Mouse (Mus musculus): ENCODE measurements around the gene Fbn1. TPM values are rescaled to one million over a fixed set of nuclear protein-coding genes. Genes with fewer than 3 reads are reported as not detected.

Fbn1 gene
- polyA plus RNA-seq, 1 experiment from 2014 or later, result 2.5 TPM

DNA sequence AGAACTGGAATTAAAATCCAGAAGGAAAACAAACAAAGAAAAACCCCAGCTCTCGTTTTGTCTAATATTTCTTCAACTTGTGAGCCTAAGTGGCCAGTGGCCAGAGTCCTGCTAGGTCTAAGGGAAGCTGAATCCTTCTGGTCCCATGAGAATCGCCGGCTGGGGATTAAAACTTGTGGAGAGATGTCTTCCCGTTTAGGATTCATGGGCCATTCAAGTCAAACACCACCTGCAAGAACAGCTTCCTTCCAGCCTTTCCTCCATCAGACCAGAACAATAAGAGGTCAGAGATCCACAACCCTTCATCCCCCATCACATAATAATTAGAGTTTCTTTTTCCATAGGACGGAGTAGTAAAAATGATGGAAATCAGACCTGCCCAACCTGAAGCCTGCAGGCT, 33.1 kb downstream of the Fbn1 start:
- 74% methylated on average over 5 of the region's 5 CpGs for WGBS
- Histone ChIP-seq H3K4me2 (no peak overlapping the region), H3K36me3 (replicated peaks) (no peaks in the 10 kb centered on the region)

GRCm38 (mm10) chr2:125473228-125473627, 34.6 kb downstream of the Fbn1 start:
- no peak for ATAC-seq (replicated peaks)
- WGBS, result 79% methylated on average over 2 of the region's 2 CpGs

More for the DNA sequence above, 33.1 kb downstream of the Fbn1 start:
- ATAC-seq (replicated peaks), result no peak
- no peak overlapping the region for H3K4me3 ChIP-seq
- no peaks in the 10 kb centered on the region for H3K9me3 ChIP-seq
- no peak overlapping the region for H3K27ac ChIP-seq
- H3K4me1 ChIP-seq, result no peaks in the 10 kb centered on the region
- H3K27me3 ChIP-seq (replicated peaks), result no peaks in the 10 kb centered on the region
- H3K9ac ChIP-seq, result no peak overlapping the region

GRCm38 (mm10) chr2:125471721-125472120, 36.1 kb downstream of the Fbn1 start:
- no peak for ATAC-seq (replicated peaks)
- H3K4me2 ChIP-seq, result no peak overlapping the region
- WGBS, result 86% methylated on average over 4 of the region's 4 CpGs

More at GRCm38 (mm10) chr2:125473228-125473627, 34.6 kb downstream of the Fbn1 start:
- Histone ChIP-seq H3K27me3 (replicated peaks) (no peaks in the 10 kb centered on the region), H3K9ac (no peak overlapping the region), H3K36me3 (replicated peaks) (no peaks in the 10 kb centered on the region), H3K9me3 (no peaks in the 10 kb centered on the region), H3K4me1 (no peaks in the 10 kb centered on the region), H3K4me3 (no peak overlapping the region), H3K27ac (no peak overlapping the region), H3K4me2 (no peak overlapping the region)

GRCm38 (mm10) chr2:125470553-125471295, 37.1 kb downstream of the Fbn1 start:
- Histone ChIP-seq H3K36me3 (replicated peaks) (0 out of 2 replicates have a peak, but pooled peaks cover 3% of the 10 kb centered on the region), H3K4me1 (no peaks in the 10 kb centered on the region), H3K9me3 (no peaks in the 10 kb centered on the region), H3K9ac (no peak overlapping the region), H3K27ac (no peak overlapping the region), H3K4me3 (no peak overlapping the region), H3K27me3 (replicated peaks) (no peaks in the 10 kb centered on the region), H3K4me2 (no peak overlapping the region)
- no peak for ATAC-seq (replicated peaks)
- 72% methylated on average over 8 of the region's 8 CpGs for WGBS

More at GRCm38 (mm10) chr2:125471721-125472120, 36.1 kb downstream of the Fbn1 start:
- no peaks in the 10 kb centered on the region for H3K36me3 ChIP-seq (replicated peaks)
- H3K9me3 ChIP-seq, result no peaks in the 10 kb centered on the region
- no peaks in the 10 kb centered on the region for H3K27me3 ChIP-seq (replicated peaks)
- no peak overlapping the region for H3K4me3 ChIP-seq
- H3K9ac ChIP-seq, result no peak overlapping the region
- H3K27ac ChIP-seq, result no peak overlapping the region
- H3K4me1 ChIP-seq, result no peaks in the 10 kb centered on the region

DNA sequence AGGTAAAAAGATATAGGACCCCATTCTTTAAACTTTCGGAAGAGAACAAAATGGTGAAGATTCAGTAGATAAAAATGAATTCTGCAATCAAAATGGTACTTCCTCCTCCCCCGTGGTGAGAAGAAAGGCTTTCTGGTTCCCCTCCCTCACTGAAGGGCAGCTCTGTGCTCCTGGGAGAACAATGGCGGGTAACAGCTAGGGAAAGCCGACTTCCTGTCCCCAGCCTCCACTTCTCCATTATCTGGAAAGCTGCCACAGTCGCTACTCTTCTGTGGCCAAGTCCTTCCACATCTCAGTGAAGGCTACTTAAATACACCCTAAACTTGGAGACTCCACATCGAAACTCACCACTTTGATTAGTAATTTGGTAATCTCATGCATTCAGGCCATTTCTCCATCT, 43.8 kb downstream of the Fbn1 start:
- Histone ChIP-seq H3K27me3 (replicated peaks) (no peaks in the 10 kb centered on the region), H3K4me1 (no peaks in the 10 kb centered on the region), H3K9ac (no peak overlapping the region), H3K36me3 (replicated peaks) (0 out of 2 replicates have a peak, but pooled peaks cover 3% of the 10 kb centered on the region), H3K4me3 (no peak overlapping the region), H3K4me2 (no peak overlapping the region), H3K9me3 (no peaks in the 10 kb centered on the region), H3K27ac (no peak overlapping the region)
- 86% methylated on average over 6 of the region's 6 CpGs for WGBS
- no peak for ATAC-seq (replicated peaks)

- Histone ChIP-seq H3K27ac (no peak overlapping the region), H3K4me2 (no peak overlapping the region), H3K27me3 (replicated peaks) (no peaks in the 10 kb centered on the region), H3K4me1 (no peaks in the 10 kb centered on the region), H3K4me3 (no peak overlapping the region), H3K36me3 (replicated peaks) (no peaks in the 10 kb centered on the region), H3K9me3 (no peaks in the 10 kb centered on the region), H3K9ac (no peak overlapping the region)
- 87% methylated on average over 3 of the region's 3 CpGs for WGBS
- no peak for ATAC-seq (replicated peaks)
Observed at GRCm38 (mm10) chr2:125459087-125459486, 48.7 kb downstream of the Fbn1 start.

- Histone ChIP-seq H3K4me2 (no peak overlapping the region), H3K27ac (no peak overlapping the region), H3K4me1 (no peaks in the 10 kb centered on the region), H3K27me3 (replicated peaks) (no peaks in the 10 kb centered on the region), H3K4me3 (no peak overlapping the region), H3K9ac (no peak overlapping the region), H3K9me3 (no peaks in the 10 kb centered on the region), H3K36me3 (replicated peaks) (no peaks in the 10 kb centered on the region)
- 84% methylated on average over 15 of the region's 15 CpGs for WGBS
- ATAC-seq (replicated peaks), result no peak
Observed at GRCm38 (mm10) chr2:125456059-125456789, 51.6 kb downstream of the Fbn1 start.

GRCm38 (mm10) chr2:125454781-125455180, 53.0 kb downstream of the Fbn1 start:
- H3K4me3 ChIP-seq, result no peak overlapping the region
- no peak overlapping the region for H3K27ac ChIP-seq

DNA sequence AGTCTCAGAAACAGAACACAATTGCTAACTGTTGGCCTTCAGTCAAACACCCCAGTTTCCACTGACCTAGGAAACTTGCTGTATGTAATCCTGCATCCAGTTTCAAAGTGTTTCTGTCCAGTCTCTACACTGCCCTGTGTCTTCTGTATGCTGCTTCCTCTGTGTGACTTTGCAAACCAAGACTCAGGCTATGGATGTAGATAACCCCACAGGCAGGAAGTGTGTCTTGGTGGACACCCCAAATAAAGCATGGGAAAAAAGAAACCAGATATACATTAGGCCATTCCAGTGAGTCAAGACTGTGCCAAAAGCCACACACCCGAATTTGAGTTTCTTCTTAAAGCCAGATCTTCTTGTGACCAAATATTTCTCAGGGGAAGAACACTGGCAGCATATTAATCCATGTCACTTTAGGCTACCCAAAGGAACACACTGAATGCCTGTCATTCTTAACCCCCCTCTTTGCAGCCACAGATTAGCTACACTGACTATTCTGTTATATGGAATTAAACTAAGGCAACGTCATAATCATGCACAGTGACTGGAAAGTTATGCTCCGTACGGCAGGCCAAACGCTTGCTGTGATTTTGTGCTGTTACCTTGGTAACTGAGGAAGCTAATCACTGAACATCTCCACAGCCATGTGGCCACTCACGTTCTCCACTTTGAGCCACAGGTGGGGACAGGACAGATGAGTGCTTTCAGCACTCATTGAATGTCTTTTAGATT, 55.3 kb downstream of the Fbn1 start:
- no peak overlapping the region for H3K4me3 ChIP-seq
- H3K27ac ChIP-seq, result no peak overlapping the region
- ATAC-seq (replicated peaks), result peak; percentile 54
- no peak overlapping the region for H3K4me2 ChIP-seq
- no peaks in the 10 kb centered on the region for H3K36me3 ChIP-seq (replicated peaks)
- 11% methylated on average over 6 of the region's 6 CpGs for WGBS
- H3K9me3 ChIP-seq, result no peaks in the 10 kb centered on the region
- H3K4me1 ChIP-seq, result no peaks in the 10 kb centered on the region
- H3K27me3 ChIP-seq (replicated peaks), result no peaks in the 10 kb centered on the region
- H3K9ac ChIP-seq, result no peak overlapping the region

More at GRCm38 (mm10) chr2:125454781-125455180, 53.0 kb downstream of the Fbn1 start:
- no peak overlapping the region for H3K4me2 ChIP-seq
- ATAC-seq (replicated peaks), result no peak
- H3K9ac ChIP-seq, result no peak overlapping the region
- no peaks in the 10 kb centered on the region for H3K36me3 ChIP-seq (replicated peaks)
- 92% methylated on average over 5 of the region's 5 CpGs for WGBS
- no peaks in the 10 kb centered on the region for H3K27me3 ChIP-seq (replicated peaks)
- H3K4me1 ChIP-seq, result no peaks in the 10 kb centered on the region
- H3K9me3 ChIP-seq, result no peaks in the 10 kb centered on the region

DNA sequence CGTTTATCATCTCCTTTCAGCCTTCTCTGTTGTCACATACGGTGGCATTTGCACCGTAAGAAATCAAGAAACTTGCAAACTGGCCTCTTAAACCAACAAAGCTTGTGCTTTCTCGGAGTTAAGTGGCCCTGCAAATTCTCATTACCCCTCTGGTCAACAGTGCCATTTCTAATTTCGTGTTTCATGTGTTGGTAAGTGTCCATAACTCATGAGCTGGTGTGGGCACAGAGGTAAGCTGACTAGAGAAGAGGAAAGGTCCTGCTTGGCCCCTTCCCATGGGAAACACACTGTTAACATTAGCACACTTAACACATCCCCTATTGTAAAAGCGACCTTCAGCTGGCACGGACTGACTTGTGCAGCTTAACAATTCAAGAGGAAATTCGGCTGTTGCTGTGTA, 58.4 kb downstream of the Fbn1 start:
- WGBS, result 82% methylated on average over 8 of the region's 8 CpGs
- ATAC-seq (replicated peaks), result no peak
- Histone ChIP-seq H3K27me3 (replicated peaks) (no peaks in the 10 kb centered on the region), H3K4me3 (no peak overlapping the region), H3K9ac (no peak overlapping the region), H3K36me3 (replicated peaks) (no peaks in the 10 kb centered on the region), H3K27ac (no peak overlapping the region), H3K9me3 (no peaks in the 10 kb centered on the region), H3K4me1 (no peaks in the 10 kb centered on the region), H3K4me2 (no peak overlapping the region)

DNA sequence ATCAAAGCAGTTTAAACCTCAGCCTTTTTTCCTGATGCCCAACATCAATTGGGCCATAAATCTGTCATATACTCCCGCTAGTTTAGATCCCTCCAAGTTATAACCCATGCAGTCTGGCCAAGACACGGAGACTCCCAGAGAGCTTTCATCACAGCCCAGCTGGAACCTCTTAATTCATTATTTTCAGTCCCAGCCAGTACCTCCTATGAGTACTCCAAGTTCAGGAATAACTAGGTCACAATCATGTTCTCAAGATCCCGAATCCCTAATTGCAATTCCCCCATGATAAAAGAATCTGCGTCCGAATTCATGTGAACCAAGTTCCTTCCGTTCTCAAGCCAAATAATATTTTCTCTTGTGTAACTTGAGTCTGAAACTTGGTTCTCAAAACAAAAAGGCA, 58.9 kb downstream of the Fbn1 start:
- Histone ChIP-seq H3K9ac (no peak overlapping the region), H3K36me3 (replicated peaks) (no peaks in the 10 kb centered on the region), H3K4me2 (no peak overlapping the region), H3K9me3 (no peaks in the 10 kb centered on the region), H3K27ac (no peak overlapping the region), H3K4me3 (no peak overlapping the region), H3K27me3 (replicated peaks) (no peaks in the 10 kb centered on the region), H3K4me1 (no peaks in the 10 kb centered on the region)
- 88% methylated on average over 6 of the region's 6 CpGs for WGBS
- ATAC-seq (replicated peaks), result no peak

DNA sequence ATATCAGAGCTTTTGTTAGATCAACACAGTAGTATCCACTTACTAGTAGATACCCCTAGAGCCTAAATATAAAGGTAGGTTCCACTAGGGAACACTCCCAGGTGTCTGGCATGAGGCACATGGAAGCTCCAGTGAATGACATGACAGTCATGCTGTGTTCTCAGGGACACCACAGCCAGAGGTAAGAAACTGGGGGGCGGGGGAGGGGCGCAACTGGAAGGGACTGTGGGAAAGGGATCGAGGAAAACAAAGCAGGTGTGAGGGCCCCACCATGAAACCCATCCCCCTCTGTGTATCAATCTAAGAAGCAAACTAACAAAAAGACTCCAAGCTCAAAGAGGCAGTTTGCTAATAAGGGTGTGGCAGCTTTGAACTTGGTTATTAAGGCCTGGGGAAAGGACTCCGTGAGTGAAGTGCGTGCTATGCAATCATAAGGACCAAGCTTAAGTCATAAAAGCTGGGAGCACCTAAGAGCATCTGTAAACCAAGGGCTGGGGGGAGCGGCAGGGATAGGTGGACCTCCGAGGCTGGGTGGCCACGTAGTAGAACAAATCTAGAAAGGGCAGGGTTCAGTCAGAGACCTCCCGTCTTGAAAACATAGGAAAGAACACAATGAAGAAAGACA, 60.4 kb downstream of the Fbn1 start:
- no peak overlapping the region for H3K4me3 ChIP-seq
- no peak overlapping the region for H3K4me2 ChIP-seq
- H3K27ac ChIP-seq, result no peak overlapping the region
- 83% methylated on average over 9 of the region's 9 CpGs for WGBS
- no peaks in the 10 kb centered on the region for H3K27me3 ChIP-seq (replicated peaks)
- no peaks in the 10 kb centered on the region for H3K9me3 ChIP-seq
- no peak overlapping the region for H3K9ac ChIP-seq
- no peaks in the 10 kb centered on the region for H3K4me1 ChIP-seq
- H3K36me3 ChIP-seq (replicated peaks), result no peaks in the 10 kb centered on the region
- no peak for ATAC-seq (replicated peaks)

Data from midbrain, embryonic 15.5 days (tissue).